Mouse (Mus musculus) CH12.LX (cell line): ENCODE results near the gene Top3a. TPM values are rescaled to one million over a fixed set of nuclear protein-coding genes. Genes with fewer than 3 reads are reported as not detected.

Source experiments
- DNase-seq: peaks from one replicate; pipeline ENCODE4 v3.0.0-alpha.2; 2013; ENCODE audit errors: extremely low read depth
- H3K27ac ChIP-seq: 2 replicates; pipeline ENCODE4 v1.5.1; 2012; ENCODE audit warnings: low read depth, mild to moderate bottlenecking, control low read depth, moderate library complexity; ENCODE audit not compliant: insufficient read depth
- H3K27me3 ChIP-seq: replicated peaks from 2 replicates; pipeline ENCODE3; 2012; ENCODE audit warnings: inconsistent platforms
- H3K36me3 ChIP-seq, 2 experiments: replicated peaks in 1 of 2; 2 replicates each; pipeline versions ENCODE3 to v1.6.1; 2012; ENCODE audit warnings: inconsistent platforms in 1 of 2, low read length in 1 of 2, mild to moderate bottlenecking in 1 of 2, mixed read lengths in 1 of 2, moderate library complexity in 1 of 2; ENCODE audit not compliant: control insufficient read depth in 1 of 2, insufficient read depth in 1 of 2
- H3K4me1 ChIP-seq, 2 experiments: 2 replicates each; pipeline ENCODE4 v1.6.1; 2012; ENCODE audit warnings: inconsistent platforms in 1 of 2, moderate library complexity in 1 of 2; ENCODE audit not compliant: insufficient read depth in 2 of 2, control insufficient read depth in 1 of 2
- H3K4me2 ChIP-seq: 2 replicates; pipeline ENCODE4 v1.6.1; 2012; ENCODE audit warnings: low read depth, mild to moderate bottlenecking, control low read depth; ENCODE audit not compliant: poor library complexity, insufficient read depth, severe bottlenecking
- H3K4me3 ChIP-seq, 3 experiments: fragments of 150-350 bp in 1 of 3; sonication (generic) in 1 of 3; replicated peaks in 1 of 3; 2 replicates each; pipeline versions ENCODE3 to v1.5.1; 2011 to 2012; ENCODE audit warnings: low read depth in 2 of 3, low read length in 2 of 3, mild to moderate bottlenecking in 2 of 3, moderate library complexity in 2 of 3, control low read depth in 1 of 3, improper control_type of control experiment in 1 of 3, inconsistent platforms in 1 of 3, mixed read lengths in 1 of 3; ENCODE audit not compliant: poor library complexity in 1 of 3
- H3K79me2 ChIP-seq: replicated peaks from 2 replicates; pipeline ENCODE4 v1.6.1; 2012; ENCODE audit warnings: mild to moderate bottlenecking, moderate library complexity; ENCODE audit not compliant: control insufficient read depth, poor library complexity, insufficient read depth, severe bottlenecking; ENCODE audit errors: extremely low read depth
- H3K9ac ChIP-seq: 2 replicates; pipeline ENCODE4 v1.6.1; 2012; ENCODE audit warnings: low read depth, mild to moderate bottlenecking, control low read depth, moderate library complexity; ENCODE audit not compliant: insufficient read depth
- H3K9me3 ChIP-seq: replicated peaks from 2 replicates; pipeline ENCODE3; 2012; ENCODE audit warnings: low read length, inconsistent platforms, mixed read lengths
- E2F4 ChIP-seq: IDR thresholded peaks from 2 replicates; pipeline ENCODE4 v1.6.1; 2011; ENCODE audit warnings: low read depth, low read length, improper control_type of control experiment; ENCODE audit not compliant: insufficient replicate concordance
- ELF1 ChIP-seq: IDR thresholded peaks from 2 replicates; pipeline ENCODE4 v1.6.1; 2014; ENCODE audit warnings: low read depth, mild to moderate bottlenecking, inconsistent platforms, low read length, improper control_type of control experiment
- EP300 ChIP-seq: IDR thresholded peaks from 2 replicates; pipeline ENCODE4 v1.6.1; 2011; ENCODE audit warnings: low read length, improper control_type of control experiment
- ETS1 ChIP-seq: conservative IDR thresholded peaks from 2 replicates; pipeline ENCODE4 v1.6.1; 2012; ENCODE audit warnings: low read depth, mild to moderate bottlenecking, inconsistent platforms, low read length, improper control_type of control experiment, moderate library complexity
- GABPA ChIP-seq: IDR thresholded peaks from 2 replicates; pipeline ENCODE4 v1.6.1; 2012; ENCODE audit warnings: low read depth, low read length, improper control_type of control experiment, inconsistent platforms; ENCODE audit not compliant: insufficient replicate concordance
- JUN ChIP-seq: IDR thresholded peaks from 2 replicates; pipeline ENCODE4 v1.6.1; 2011; ENCODE audit warnings: low read depth, mild to moderate bottlenecking, low read length, improper control_type of control experiment, moderate library complexity; ENCODE audit not compliant: insufficient read depth
- JUND ChIP-seq: conservative IDR thresholded peaks from 2 replicates; pipeline ENCODE4 v1.6.1; 2011; ENCODE audit warnings: low read depth, low read length, improper control_type of control experiment
- KAT2A ChIP-seq: IDR thresholded peaks from 2 replicates; pipeline ENCODE4 v1.6.1; 2012; ENCODE audit warnings: low read length, improper control_type of control experiment, inconsistent platforms; ENCODE audit not compliant: insufficient replicate concordance
- MAFK ChIP-seq: IDR thresholded peaks from 2 replicates; pipeline ENCODE4 v1.6.1; 2011; ENCODE audit warnings: low read length, improper control_type of control experiment; ENCODE audit not compliant: insufficient replicate concordance
- MAX ChIP-seq: IDR thresholded peaks from 2 replicates; pipeline ENCODE4 v1.6.1; 2011; ENCODE audit warnings: low read length, improper control_type of control experiment
- MAZ ChIP-seq: IDR thresholded peaks from 2 replicates; pipeline ENCODE4 v1.6.1; 2012; ENCODE audit warnings: low read depth, mild to moderate bottlenecking, inconsistent platforms, low read length, improper control_type of control experiment, moderate library complexity
- NELFE ChIP-seq: IDR thresholded peaks from 2 replicates; pipeline ENCODE4 v1.6.1; 2011; ENCODE audit warnings: low read depth, low read length, improper control_type of control experiment
- NRF1 ChIP-seq: IDR thresholded peaks from 2 replicates; pipeline ENCODE4 v1.6.1; 2014; ENCODE audit warnings: low read depth, mild to moderate bottlenecking, inconsistent platforms, low read length, improper control_type of control experiment, moderate library complexity
- RAD21 ChIP-seq: IDR thresholded peaks from 2 replicates; pipeline ENCODE4 v1.6.1; 2011; ENCODE audit warnings: low read depth, mild to moderate bottlenecking, low read length, improper control_type of control experiment, moderate library complexity
- RCOR1 ChIP-seq: conservative IDR thresholded peaks from 2 replicates; pipeline ENCODE4 v1.6.1; 2012; ENCODE audit warnings: low read depth, mild to moderate bottlenecking, inconsistent platforms, low read length, improper control_type of control experiment
- SIN3A ChIP-seq: IDR thresholded peaks from 2 replicates; pipeline ENCODE4 v1.6.1; 2012; ENCODE audit warnings: low read length, improper control_type of control experiment, inconsistent platforms
- TBP ChIP-seq: conservative IDR thresholded peaks from 2 replicates; pipeline ENCODE4 v1.6.1; 2011; ENCODE audit warnings: low read depth, low read length, improper control_type of control experiment
- UBTF ChIP-seq: IDR thresholded peaks from 2 replicates; pipeline ENCODE4 v1.6.1; 2012; ENCODE audit warnings: low read depth, mild to moderate bottlenecking, inconsistent platforms, low read length, improper control_type of control experiment, moderate library complexity
- USF2 ChIP-seq: conservative IDR thresholded peaks from 2 replicates; pipeline ENCODE4 v1.6.1; 2011; ENCODE audit warnings: low read depth, low read length, improper control_type of control experiment
- ZC3H11A ChIP-seq: IDR thresholded peaks from 2 replicates; pipeline ENCODE4 v1.6.1; 2012; ENCODE audit warnings: low read depth, mild to moderate bottlenecking, inconsistent platforms, low read length, improper control_type of control experiment
- ZMIZ1 ChIP-seq: IDR thresholded peaks from 2 replicates; pipeline ENCODE4 v1.6.1; 2012; ENCODE audit warnings: low read depth, mild to moderate bottlenecking, inconsistent platforms, low read length, improper control_type of control experiment
- dilution Hi-C: fragments of 300-500 bp; cut with MboI; formaldehyde crosslinking; loops from 2 replicates; pipeline ENCODE4 v1.14.3; 2020; ENCODE audit warnings: low sequenced_read_pairs; ENCODE audit not compliant: extremely low pct_unique_long_range_greater_than_20kb, extremely low pct_ligation_motif_present
- in situ Hi-C: fragments of 300-500 bp; cut with MboI; formaldehyde crosslinking; loops from 3 replicates; pipeline ENCODE4 v1.14.3; 2019; ENCODE audit warnings: low sequenced_read_pairs, low pct_ligation_motif_present, low pct_unique_long_range_greater_than_20kb, mixed read lengths
- polyA plus RNA-seq: library from polyadenylated mRNA; unstranded; fragments of >175 nt; gene quantifications from 2 replicates; pipeline ENCODE4 v1.2.1, GENCODE M21; 2012; ENCODE audit warnings: low read depth; ENCODE audit not compliant: insufficient read length
- total RNA-seq, 2 experiments: library from RNA; depleted of rRNA; stranded (reverse); fragments of 300-350 nt in 1 of 2; fragments of >200 nt in 1 of 2; gene quantifications; 2 replicates each; pipeline ENCODE4 v1.2.3; 2012 to 2014

Top3a gene
- total and polyA plus RNA-seq, 3 experiments, result 19.6 to 43.7 (median 28.8) TPM

- Histone ChIP-seq H3K79me2 (no peaks in the 10 kb centered on the region), H3K27ac (no peak overlapping the region), H3K4me3 (no peak overlapping the region), H3K36me3 (peaks cover 70 to 88% of the 10 kb centered on the region in 2 experiments), H3K4me1 (no peaks in the 10 kb centered on the region), H3K27me3 (no peaks in the 10 kb centered on the region), H3K9ac (no peak overlapping the region), H3K4me2 (no peak overlapping the region), H3K9me3 (peaks cover 5% of the 10 kb centered on the region)
- no peak for TF ChIP-seq EP300
- TF ChIP-seq TBP, result no peak
- TF ChIP-seq UBTF, result no peak
- TF ChIP-seq SIN3A, result no peak
- TF ChIP-seq RCOR1, result no peak
- TF ChIP-seq ZMIZ1, result no peak
- no peak for DNase-seq
- dilution Hi-C loops (no loop called here), in situ Hi-C loops (no loop called here)
Observed at GRCm38 (mm10) chr11:60740321-60740720, 36.8 kb downstream of the Top3a start.

GRCm38 (mm10) chr11:60737450-60737849 lies 39.7 kb downstream of the Top3a start:
- dilution Hi-C loops (no loop called here), in situ Hi-C loops (no loop called here)
- no peak for DNase-seq
- Histone ChIP-seq H3K4me1 (peaks cover 2 to 8% of the 10 kb centered on the region in 2 experiments; a peak in 3 of 4 replicates), H3K79me2 (no peaks in the 10 kb centered on the region), H3K9me3 (peaks cover 5% of the 10 kb centered on the region), H3K9ac (no peak overlapping the region), H3K27me3 (no peaks in the 10 kb centered on the region), H3K36me3 (peaks cover 51 to 85% of the 10 kb centered on the region in 2 experiments), H3K4me3 (no peak overlapping the region), H3K27ac (no peak overlapping the region), H3K4me2 (no peak overlapping the region)
- TF ChIP-seq JUND, result no peak
- no peak for TF ChIP-seq MAX
- TF ChIP-seq E2F4, result no peak
- no peak for TF ChIP-seq KAT2A
- no peak for TF ChIP-seq GABPA
- no peak for TF ChIP-seq TBP
- no peak for TF ChIP-seq MAZ
- no peak for TF ChIP-seq ZC3H11A
- TF ChIP-seq NELFE, result no peak
- TF ChIP-seq JUN, result no peak
- no peak for TF ChIP-seq NRF1
- TF ChIP-seq ELF1, result no peak
- no peak for TF ChIP-seq RAD21
- no peak for TF ChIP-seq MAFK
- no peak for TF ChIP-seq USF2
- TF ChIP-seq ETS1, result no peak
